Comparison of ENCODE assay signal across 10 mouse cellular contexts in the genomic region with DNA sequence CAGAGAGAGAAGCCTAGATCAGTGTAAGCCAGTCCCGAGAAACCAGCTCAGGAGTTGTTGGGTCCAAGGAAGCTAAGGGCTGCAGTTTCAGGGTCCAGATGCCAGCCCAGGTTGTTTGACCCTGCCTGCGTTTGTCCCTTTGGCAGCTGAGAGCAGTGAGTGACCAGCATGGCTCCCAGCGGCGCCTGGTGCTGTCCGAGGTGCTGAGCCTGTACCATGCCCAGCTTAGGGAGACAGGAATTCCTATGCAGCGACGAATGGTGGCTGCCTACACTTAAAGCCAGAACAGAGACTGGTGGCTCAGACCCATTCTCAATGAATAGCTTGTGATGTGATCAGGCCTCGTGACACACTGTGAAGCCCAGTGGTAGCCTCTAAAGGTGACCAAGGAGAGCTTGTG. TPM values are rescaled to one million over a fixed set of nuclear protein-coding genes. Genes with fewer than 3 reads are reported as not detected.
DNase-seq lines count a peak whose midpoint lies in the region; ATAC-seq and TF ChIP-seq lines count a peak whose summit lies in the region.
"Had no signal": no experiment of that assay in that cellular context is flagged by ENCODE, and none has a peak within 500 bp of the region (broad histone marks: within the 10 kb centered on the region; RNA-seq: fewer than 3 reads in every experiment).

No protein-coding gene starts in this region.

- no peak overlapping the region for H3K4me2 ChIP-seq in intestine, embryonic 14.5 days (ENCODE audit: low read length)
- no peak overlapping the region for H3K4me2 ChIP-seq in intestine, embryonic 16.5 days (ENCODE audit: low read depth, low read length)
- H3K4me2 ChIP-seq in heart, embryonic 15.5 days: no peak overlapping the region

- H3K4me1 ChIP-seq in intestine, embryonic 14.5 days (replicated peaks; ENCODE audit: control insufficient read depth, insufficient read depth, low read length): no peaks in the 10 kb centered on the region
- H3K4me1 ChIP-seq in intestine, embryonic 16.5 days (ENCODE audit: control insufficient read depth, insufficient read depth, low read length): no peaks in the 10 kb centered on the region
- no peaks in the 10 kb centered on the region for H3K4me1 ChIP-seq in heart, embryonic 15.5 days (replicated peaks)
- H3K4me1 ChIP-seq in thymus, adult 2 months (replicated peaks; ENCODE audit: control insufficient read depth, insufficient read depth, low read length): no peaks in the 10 kb centered on the region

- H3K9ac ChIP-seq in intestine, embryonic 14.5 days (ENCODE audit: low read length): no peak overlapping the region
- no peak overlapping the region for H3K9ac ChIP-seq in intestine, embryonic 16.5 days (ENCODE audit: low read depth, low read length)
- H3K9ac ChIP-seq in heart, embryonic 15.5 days: no peak overlapping the region

- H3K27ac ChIP-seq in intestine, embryonic 14.5 days (ENCODE audit: low read depth): no peak overlapping the region
- no peak overlapping the region for H3K27ac ChIP-seq in intestine, embryonic 16.5 days (ENCODE audit: low read length)
- H3K27ac ChIP-seq in heart, embryonic 15.5 days: no peak overlapping the region
- no peak overlapping the region for H3K27ac ChIP-seq in thymus, adult 2 months (ENCODE audit: control insufficient read depth, insufficient read depth, low read length)

- no peak overlapping the region for H3K4me3 ChIP-seq in intestine, embryonic 14.5 days (ENCODE audit: low read depth, low read length)
- H3K4me3 ChIP-seq in intestine, embryonic 16.5 days (ENCODE audit: low read length): no peak overlapping the region
- H3K4me3 ChIP-seq in heart, embryonic 15.5 days: no peak overlapping the region
- H3K4me3 ChIP-seq in thymus, adult 2 months (ENCODE audit: control insufficient read depth, insufficient read depth, low read length): no peak overlapping the region

- TF ChIP-seq POLR2A in thymus, adult 2 months (IDR thresholded peaks at IDR 0.05; ENCODE audit: control insufficient read depth, extremely low read depth, insufficient read depth, low read length, poor library complexity): no peak

- H3K36me3 ChIP-seq in intestine, embryonic 14.5 days (ENCODE audit: control insufficient read depth, insufficient read depth, low read length): no peaks in the 10 kb centered on the region
- no peaks in the 10 kb centered on the region for H3K36me3 ChIP-seq in intestine, embryonic 16.5 days (ENCODE audit: control insufficient read depth, insufficient read depth, low read length)
- H3K36me3 ChIP-seq in heart, embryonic 15.5 days: no peaks in the 10 kb centered on the region
- no peaks in the 10 kb centered on the region for H3K36me3 ChIP-seq in thymus, adult 2 months (ENCODE audit: control insufficient read depth, insufficient read depth, low read length)

- 0 out of 2 replicates have a peak, but pooled peaks cover 7% of the 10 kb centered on the region for H3K27me3 ChIP-seq in intestine, embryonic 14.5 days (replicated peaks; ENCODE audit: control insufficient read depth, insufficient read depth, low read length)
- no peaks in the 10 kb centered on the region; the same call in 1 of the 2 replicates for H3K27me3 ChIP-seq in intestine, embryonic 16.5 days (replicated peaks; ENCODE audit: control insufficient read depth, insufficient read depth, low read length)
- peaks cover 30% of the 10 kb centered on the region for H3K27me3 ChIP-seq in heart, embryonic 15.5 days
- no peaks in the 10 kb centered on the region for H3K27me3 ChIP-seq in thymus, adult 2 months (ENCODE audit: control insufficient read depth, insufficient read depth, low read length)

- WGBS in intestine, embryonic 14.5 days: 3% methylated on average over 8 of the region's 8 CpGs
- WGBS in intestine, embryonic 16.5 days: 2% methylated on average over 8 of the region's 8 CpGs
- WGBS in heart, embryonic 15.5 days: 2% methylated on average over 8 of the region's 8 CpGs
- 5% methylated on average over 8 of the region's 8 CpGs for WGBS in thymus, adult 2 months

- no peak for TF ChIP-seq CTCF in thymus, adult 2 months (IDR thresholded peaks at IDR 0.05; ENCODE audit: borderline replicate concordance, control insufficient read depth, extremely low read depth, insufficient read depth, low read length, poor library complexity)

- no peak for ATAC-seq in intestine, embryonic 14.5 days (replicated peaks; ENCODE audit: low FRiP score, low TSS enrichment, low read depth)
- ATAC-seq in intestine, embryonic 16.5 days: no peak
- peak; percentile 47; the same call in 1 of the 2 replicates for ATAC-seq in heart, embryonic 15.5 days (replicated peaks; ENCODE audit: insufficient number of reproducible peaks, insufficient read depth, low FRiP score, low read depth)

- DNase-seq in intestine, embryonic 14.5 days (ENCODE audit: low spot score): peak; percentile 91
- peak; percentile 57 for DNase-seq in R1 (ENCODE audit: low read depth, low spot score)
- DNase-seq in lung, postnatal 4 days: peak; percentile 54 to 67
- DNase-seq in thymus, adult 2 months: no peak
- no peak for DNase-seq in spleen, postnatal 4 days (ENCODE audit: low spot score in 2 of 2)
- DNase-seq in right cerebral cortex, adult 18-20 months: no peak

- H3K9me3 ChIP-seq in intestine, embryonic 14.5 days (ENCODE audit: control insufficient read depth, low read length): no peaks in the 10 kb centered on the region
- H3K9me3 ChIP-seq in intestine, embryonic 16.5 days (ENCODE audit: control insufficient read depth, low read length): no peaks in the 10 kb centered on the region
- no peaks in the 10 kb centered on the region for H3K9me3 ChIP-seq in heart, embryonic 15.5 days (replicated peaks)

RNA-seq across cellular contexts. Expression of a gene that starts 20.8 kb away (rescaled TPM):
- polyA plus RNA-seq in intestine, embryonic 14.5 days (2014; fragmentation: Nextera tagmentation; extraction: Ambion mirVana): not detected in 2 replicates
- not detected in 2 replicates for polyA plus RNA-seq in intestine, embryonic 16.5 days (2015; fragmentation: Nextera tagmentation; extraction: Ambion mirVana)
- polyA plus RNA-seq in heart, embryonic 15.5 days (2015; fragmentation: Nextera tagmentation; extraction: Ambion mirVana): not detected in 2 replicates
- 0.16 and 0.46 TPM in 2 replicates for polyA plus RNA-seq in thymus, adult 2 months (2012; rRNA removed)
- polyA plus RNA-seq: large intestine, adult 2 months; spleen, adult 2 months had no signal

RNA-seq across cellular contexts. Expression of a gene that starts 30.8 kb away (rescaled TPM):
- polyA plus RNA-seq in intestine, embryonic 14.5 days (2014; fragmentation: Nextera tagmentation; extraction: Ambion mirVana): 1.9 and 2.1 TPM in 2 replicates
- 5.4 and 6.3 TPM in 2 replicates for polyA plus RNA-seq in intestine, embryonic 16.5 days (2015; fragmentation: Nextera tagmentation; extraction: Ambion mirVana)
- polyA plus RNA-seq in heart, embryonic 15.5 days (2015; fragmentation: Nextera tagmentation; extraction: Ambion mirVana): 0.48 and 1.7 TPM in 2 replicates
- 24.9 and 26.4 TPM in 2 replicates for polyA plus RNA-seq in thymus, adult 2 months (2012; rRNA removed)

RNA-seq across cellular contexts. Expression of a gene that starts 46.0 kb away (rescaled TPM):
- polyA plus RNA-seq in intestine, embryonic 14.5 days (2014; fragmentation: Nextera tagmentation; extraction: Ambion mirVana): 51.7 and 52.0 TPM in 2 replicates
- polyA plus RNA-seq in intestine, embryonic 16.5 days (2015; fragmentation: Nextera tagmentation; extraction: Ambion mirVana): 51.1 and 54.4 TPM in 2 replicates
- polyA plus RNA-seq in heart, embryonic 15.5 days (2015; fragmentation: Nextera tagmentation; extraction: Ambion mirVana): 45.3 and 47.4 TPM in 2 replicates
- 34.9 and 35.5 TPM in 2 replicates for polyA plus RNA-seq in thymus, adult 2 months (2012; rRNA removed)

RNA-seq across cellular contexts. Expression of a gene that starts 46.1 kb away (rescaled TPM):
- polyA plus RNA-seq in intestine, embryonic 14.5 days (2014; fragmentation: Nextera tagmentation; extraction: Ambion mirVana): 31.0 and 31.6 TPM in 2 replicates
- 16.6 and 17.0 TPM in 2 replicates for polyA plus RNA-seq in intestine, embryonic 16.5 days (2015; fragmentation: Nextera tagmentation; extraction: Ambion mirVana)
- 14.0 and 19.0 TPM in 2 replicates for polyA plus RNA-seq in heart, embryonic 15.5 days (2015; fragmentation: Nextera tagmentation; extraction: Ambion mirVana)
- 40.7 and 42.2 TPM in 2 replicates for polyA plus RNA-seq in thymus, adult 2 months (2012; rRNA removed)

Comparison
In these comparisons a context has a peak if more than half of its experiments do, and no peak if none do; other contexts are left out.
1. DNase-seq: peak in intestine, embryonic 14.5 days (single experiment), R1 (single experiment) and lung, postnatal 4 days (2 of 2); none in thymus, adult 2 months (single experiment), spleen, postnatal 4 days (0 of 2) and right cerebral cortex, adult 18-20 months (single experiment).